Mouse (Mus musculus) MEL (cell line): Measurements from ENCODE around the gene Gm30302. TPM values are rescaled to one million over a fixed set of nuclear protein-coding genes. Genes with fewer than 3 reads are reported as not detected.

Source experiments
- DNase-seq: peaks from one replicate; pipeline ENCODE4 v3.0.0; 2011; ENCODE audit warnings: low read depth, low spot score
- H3K27ac ChIP-seq: 2 replicates; pipeline ENCODE4 v1.5.1; 2012; ENCODE audit warnings: low read depth, mild to moderate bottlenecking, control low read depth, low read length, moderate library complexity; ENCODE audit not compliant: control insufficient read depth
- H3K27me3 ChIP-seq, 2 experiments: fragments of 150-350 bp in 1 of 2; sonication (generic) in 1 of 2; 2 replicates each; pipeline ENCODE4 v1.6.1; 2012; ENCODE audit warnings: low read length in 2 of 2, mild to moderate bottlenecking in 2 of 2, improper control_type of control experiment in 1 of 2, moderate library complexity in 1 of 2; ENCODE audit not compliant: insufficient read depth in 2 of 2, control insufficient read depth in 1 of 2
- H3K36me3 ChIP-seq, 2 experiments: 2 replicates each; pipeline ENCODE4 v1.6.1; 2012 to 2014; ENCODE audit warnings: low read length in 2 of 2, improper control_type of control experiment in 1 of 2, inconsistent platforms in 1 of 2, mild to moderate bottlenecking in 1 of 2; ENCODE audit not compliant: insufficient read depth in 2 of 2, control insufficient read depth in 1 of 2
- H3K4me1 ChIP-seq, 2 experiments: fragments of 150-350 bp in 1 of 2; sonication (generic) in 1 of 2; 2 replicates each; pipeline ENCODE4 v1.6.1; 2012; ENCODE audit warnings: low read length in 2 of 2, improper control_type of control experiment in 1 of 2, mild to moderate bottlenecking in 1 of 2; ENCODE audit not compliant: insufficient read depth in 2 of 2, control insufficient read depth in 1 of 2
- H3K4me3 ChIP-seq, 2 experiments: fragments of 150-350 bp in 1 of 2; sonication (generic) in 1 of 2; 2 replicates each; pipeline ENCODE4 v1.5.1; 2012; ENCODE audit warnings: low read depth in 2 of 2, low read length in 2 of 2, mild to moderate bottlenecking in 2 of 2, moderate library complexity in 2 of 2, control low read depth in 1 of 2, improper control_type of control experiment in 1 of 2; ENCODE audit not compliant: control insufficient read depth in 1 of 2, insufficient read depth in 1 of 2
- H3K79me2 ChIP-seq: 2 replicates; pipeline ENCODE4 v1.6.1; 2012; ENCODE audit warnings: mild to moderate bottlenecking, low read length, moderate library complexity; ENCODE audit not compliant: control insufficient read depth, poor library complexity, insufficient read depth
- H3K9ac ChIP-seq: 2 replicates; pipeline ENCODE4 v1.6.1; 2012; ENCODE audit warnings: low read depth, mild to moderate bottlenecking, control low read depth, low read length, moderate library complexity; ENCODE audit not compliant: control insufficient read depth, poor library complexity, severe bottlenecking
- H3K9me3 ChIP-seq: fragments of 150-350 bp; sonication (generic); replicated peaks from 2 replicates; pipeline ENCODE4 v1.6.1; 2012; ENCODE audit warnings: mild to moderate bottlenecking, low read length, improper control_type of control experiment, moderate library complexity; ENCODE audit not compliant: insufficient read depth
- CTCF ChIP-seq, 3 experiments: IDR thresholded peaks in 2 of 3; conservative IDR thresholded peaks in 1 of 3; 2 replicates each; pipeline ENCODE4 v1.5.1; 2011 to 2012; ENCODE audit warnings: low read length in 3 of 3, low read depth in 2 of 3, mild to moderate bottlenecking in 2 of 3, improper control_type of control experiment in 1 of 3, inconsistent platforms in 1 of 3, mixed read lengths in 1 of 3, moderate library complexity in 1 of 3; ENCODE audit not compliant: control insufficient read depth in 1 of 3, insufficient read depth in 1 of 3, poor library complexity in 1 of 3, severe bottlenecking in 1 of 3
- E2F4 ChIP-seq: IDR thresholded peaks from 2 replicates; pipeline ENCODE4 v1.6.1; 2011; ENCODE audit warnings: low read depth, low read length, improper control_type of control experiment, borderline replicate concordance
- ELF1 ChIP-seq: IDR thresholded peaks from 2 replicates; pipeline ENCODE4 v1.6.1; 2014; ENCODE audit warnings: low read depth, mild to moderate bottlenecking, inconsistent platforms, low read length, improper control_type of control experiment, moderate library complexity
- EP300 ChIP-seq, 2 experiments: IDR thresholded peaks; 2 replicates each; pipeline ENCODE4 v1.6.1; 2011; ENCODE audit warnings: improper control_type of control experiment in 2 of 2, low read length in 2 of 2, low read depth in 1 of 2, mild to moderate bottlenecking in 1 of 2
- ETS1 ChIP-seq: IDR thresholded peaks from 2 replicates; pipeline ENCODE4 v1.6.1; 2012; ENCODE audit warnings: low read depth, mild to moderate bottlenecking, inconsistent platforms, low read length, improper control_type of control experiment, moderate library complexity
- GATA1 ChIP-seq: IDR thresholded peaks from 2 replicates; pipeline ENCODE4 v1.6.1; 2011; ENCODE audit warnings: low read depth, low read length, improper control_type of control experiment
- MXI1 ChIP-seq: IDR thresholded peaks from 2 replicates; pipeline ENCODE4 v1.6.1; 2011; ENCODE audit warnings: mild to moderate bottlenecking, low read depth, low read length, improper control_type of control experiment
- MYC ChIP-seq: IDR thresholded peaks from 2 replicates; pipeline ENCODE4 v1.6.1; 2011; ENCODE audit warnings: low read depth, mild to moderate bottlenecking, low read length, improper control_type of control experiment, moderate library complexity
- NRF1 ChIP-seq: IDR thresholded peaks from 2 replicates; pipeline ENCODE4 v1.6.1; 2014; ENCODE audit warnings: low read depth, mild to moderate bottlenecking, inconsistent platforms, low read length, improper control_type of control experiment, moderate library complexity; ENCODE audit not compliant: poor library complexity, insufficient read depth, severe bottlenecking
- POLR2AphosphoS5 ChIP-seq: IDR thresholded peaks from 2 replicates; pipeline ENCODE4 v1.6.1; 2012; ENCODE audit warnings: low read depth, borderline replicate concordance, mild to moderate bottlenecking, inconsistent platforms, low read length, moderate library complexity, mixed read lengths
- RCOR1 ChIP-seq: IDR thresholded peaks from 2 replicates; pipeline ENCODE4 v1.6.1; 2012; ENCODE audit warnings: low read depth, mild to moderate bottlenecking, inconsistent platforms, low read length, improper control_type of control experiment
- SIN3A ChIP-seq: IDR thresholded peaks from 2 replicates; pipeline ENCODE4 v1.6.1; 2012; ENCODE audit warnings: low read length, improper control_type of control experiment, inconsistent platforms
- TAL1 ChIP-seq: IDR thresholded peaks from 2 replicates; pipeline ENCODE4 v1.6.1; 2012; ENCODE audit warnings: mild to moderate bottlenecking, inconsistent platforms, low read length, moderate library complexity, mixed read lengths
- UBTF ChIP-seq: IDR thresholded peaks from 2 replicates; pipeline ENCODE4 v1.6.1; 2012; ENCODE audit warnings: low read depth, mild to moderate bottlenecking, inconsistent platforms, low read length, improper control_type of control experiment, moderate library complexity, borderline replicate concordance; ENCODE audit not compliant: insufficient read depth
- USF1 ChIP-seq: IDR thresholded peaks from 2 replicates; pipeline ENCODE4 v1.6.1; 2014; ENCODE audit warnings: low read depth, mild to moderate bottlenecking, inconsistent platforms, low read length, improper control_type of control experiment, moderate library complexity
- ZKSCAN1 ChIP-seq: IDR thresholded peaks from 2 replicates; pipeline ENCODE4 v1.6.1; 2012; ENCODE audit warnings: low read depth, mild to moderate bottlenecking, inconsistent platforms, low read length, improper control_type of control experiment, moderate library complexity
- polyA plus RNA-seq, 2 experiments: library from polyadenylated mRNA; stranded (reverse) in 1 of 2; unstranded in 1 of 2; fragments of >175 nt in 1 of 2; fragments of >200 nt in 1 of 2; gene quantifications; 2 replicates each; pipeline versions ENCODE4 v1.2.1 to v1.2.4; 2012; ENCODE audit warnings: low replicate concordance in 2 of 2, low read depth in 1 of 2; ENCODE audit not compliant: insufficient read length in 2 of 2, insufficient read depth in 1 of 2, missing spikeins in 1 of 2
- total RNA-seq: library from RNA; depleted of rRNA; stranded (reverse); fragments of 300-350 nt; gene quantifications from 2 replicates; pipeline ENCODE4 v1.2.3, GENCODE M21; 2012

The Gm30302 gene
- total and polyA plus RNA-seq, 3 experiments, result 0.19 TPM; not detected in 2

DNA sequence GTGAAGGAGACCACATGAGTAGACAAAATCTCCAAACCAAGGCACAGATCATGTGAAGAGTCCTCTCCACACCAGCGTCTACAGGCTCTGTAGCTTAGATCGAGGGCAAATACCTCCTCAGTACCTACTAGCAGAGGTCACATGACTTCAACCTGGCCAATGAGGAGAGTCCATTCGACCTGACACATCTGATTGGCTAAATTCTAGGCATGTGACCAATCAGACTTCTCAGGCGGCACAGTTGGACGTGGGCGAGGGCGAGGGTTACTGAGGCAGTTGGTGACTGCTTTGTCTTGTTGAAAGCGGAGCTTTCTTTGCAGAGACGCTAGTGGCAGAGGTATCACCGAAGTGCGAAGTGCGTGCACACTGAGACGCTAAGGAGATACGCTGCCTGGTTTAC, 36.6 kb downstream of the Gm30302 start:
- no peak overlapping the region for H3K9ac ChIP-seq
- no peak for TF ChIP-seq CTCF (IDR thresholded peaks at IDR 0.05 in 2 of 3, conservative IDR thresholded peaks at IDR 0.05 in 1 of 3; ENCODE audit: control insufficient read depth in 1 of 3, insufficient read depth in 1 of 3, low read depth in 2 of 3, low read length in 3 of 3, poor library complexity in 1 of 3, severe bottlenecking in 1 of 3)
- no peak for TF ChIP-seq NRF1
- TF ChIP-seq ELF1, result no peak
- peak; percentile 51 for TF ChIP-seq USF1
- TF ChIP-seq UBTF, result no peak
- TF ChIP-seq, all 39 proteins: peak for 1
- Histone ChIP-seq H3K4me1 (peaks cover 2 to 17% of the 10 kb centered on the region in 2 experiments), H3K4me3 (no peak overlapping the region), H3K9me3 (no peaks in the 10 kb centered on the region), H3K36me3 (peaks cover 0 to 5% of the 10 kb centered on the region in 2 experiments; a peak in 2 of 4 replicates), H3K79me2 (no peaks in the 10 kb centered on the region), H3K27me3 (no peaks in the 10 kb centered on the region), H3K27ac (no peak overlapping the region)
- DNase-seq, result no peak

DNA sequence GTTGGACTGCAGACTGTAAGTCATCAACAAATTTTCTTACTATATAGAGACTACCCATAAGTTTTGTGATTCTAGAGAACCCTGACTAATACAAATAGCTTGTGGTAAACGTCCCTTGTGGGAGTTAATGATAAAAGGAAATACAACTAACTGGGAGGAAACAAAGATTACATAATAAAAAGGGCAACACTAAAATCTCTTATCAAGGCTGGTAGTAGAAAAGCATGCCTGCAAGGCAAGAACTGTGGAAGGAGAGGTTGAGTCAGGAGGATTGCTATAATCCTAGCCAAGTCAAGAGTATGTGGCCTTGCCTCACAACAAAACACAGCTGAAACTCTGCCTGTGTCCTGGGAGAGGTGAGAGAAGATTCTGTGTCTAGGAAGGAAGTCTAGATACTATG, 38.1 kb downstream of the Gm30302 start:
- H3K9me3 ChIP-seq, result no peaks in the 10 kb centered on the region
- peak overlapping the region; percentile 49 for H3K27ac ChIP-seq
- H3K4me3 ChIP-seq, result no peak overlapping the region
- H3K79me2 ChIP-seq, result no peaks in the 10 kb centered on the region
- no peak overlapping the region for H3K9ac ChIP-seq
- no peaks in the 10 kb centered on the region for H3K27me3 ChIP-seq
- H3K36me3 ChIP-seq, result peaks cover 0 to 5% of the 10 kb centered on the region in 2 experiments; a peak in 2 of 4 replicates
- DNase-seq, result peak; percentile 56
- 0 out of 2 replicates have a peak, but pooled peaks have one; percentile 23 for TF ChIP-seq MXI1
- TF ChIP-seq NRF1, result no peak
- TF ChIP-seq GATA1, result peak; percentile 60
- peak; percentile 36; the same call in 1 of the 2 replicates for TF ChIP-seq SIN3A
- TF ChIP-seq E2F4, result no peak
- no peak for TF ChIP-seq CTCF (IDR thresholded peaks at IDR 0.05 in 2 of 3, conservative IDR thresholded peaks at IDR 0.05 in 1 of 3; ENCODE audit: control insufficient read depth in 1 of 3, insufficient read depth in 1 of 3, low read depth in 2 of 3, low read length in 3 of 3, poor library complexity in 1 of 3, severe bottlenecking in 1 of 3)
- peak; percentile 48; the same call in 1 of the 2 replicates for TF ChIP-seq RCOR1
- TF ChIP-seq ETS1, result 0 out of 2 replicates have a peak, but pooled peaks have one; percentile 24
- 0 out of 2 replicates have a peak, but pooled peaks have one; percentile 20 for TF ChIP-seq TAL1
- no peak for TF ChIP-seq POLR2AphosphoS5
- TF ChIP-seq ZKSCAN1, result no peak
- peak; percentile 35; the same call in 1 of the 2 replicates for TF ChIP-seq MYC
- TF ChIP-seq EP300 (IDR thresholded peaks at IDR 0.05; ENCODE audit: low read depth in 1 of 2, low read length in 2 of 2), result peak in 1 of 2 experiments; percentile 36; a peak in 1 of 4 replicates
- H3K4me1 ChIP-seq, result peaks cover 2 to 12% of the 10 kb centered on the region in 2 experiments
